Mouse (Mus musculus) megakaryocyte-erythroid progenitor cell, adult 5-6 weeks (primary cell): ENCODE measurements around the gene Stk11ip. TPM values are rescaled to one million over a fixed set of nuclear protein-coding genes. Genes with fewer than 3 reads are reported as not detected.

ENCODE experiments used
- ATAC-seq: replicated peaks from 2 replicates; pipeline ENCODE4 v1.8.0; 2016; ENCODE audit warnings: mild to moderate bottlenecking, inconsistent platforms; ENCODE audit not compliant: severe bottlenecking, poor library complexity, low FRiP score, low TSS enrichment
- total RNA-seq, 2 experiments: library from RNA; stranded (forward) in 1 of 2; stranded (reverse) in 1 of 2; fragments of 200-1000, 215-1000 nt in 1 of 2; fragments of >200 nt in 1 of 2; fragmentation: Nextera tagmentation in 1 of 2; gene quantifications; 2 replicates each; pipeline ENCODE4 v1.2.3; 2014 to 2017

Gene Stk11ip
- total RNA-seq, 2 experiments from 2014 or later: 11.9 to 17.6 TPM

DNA sequence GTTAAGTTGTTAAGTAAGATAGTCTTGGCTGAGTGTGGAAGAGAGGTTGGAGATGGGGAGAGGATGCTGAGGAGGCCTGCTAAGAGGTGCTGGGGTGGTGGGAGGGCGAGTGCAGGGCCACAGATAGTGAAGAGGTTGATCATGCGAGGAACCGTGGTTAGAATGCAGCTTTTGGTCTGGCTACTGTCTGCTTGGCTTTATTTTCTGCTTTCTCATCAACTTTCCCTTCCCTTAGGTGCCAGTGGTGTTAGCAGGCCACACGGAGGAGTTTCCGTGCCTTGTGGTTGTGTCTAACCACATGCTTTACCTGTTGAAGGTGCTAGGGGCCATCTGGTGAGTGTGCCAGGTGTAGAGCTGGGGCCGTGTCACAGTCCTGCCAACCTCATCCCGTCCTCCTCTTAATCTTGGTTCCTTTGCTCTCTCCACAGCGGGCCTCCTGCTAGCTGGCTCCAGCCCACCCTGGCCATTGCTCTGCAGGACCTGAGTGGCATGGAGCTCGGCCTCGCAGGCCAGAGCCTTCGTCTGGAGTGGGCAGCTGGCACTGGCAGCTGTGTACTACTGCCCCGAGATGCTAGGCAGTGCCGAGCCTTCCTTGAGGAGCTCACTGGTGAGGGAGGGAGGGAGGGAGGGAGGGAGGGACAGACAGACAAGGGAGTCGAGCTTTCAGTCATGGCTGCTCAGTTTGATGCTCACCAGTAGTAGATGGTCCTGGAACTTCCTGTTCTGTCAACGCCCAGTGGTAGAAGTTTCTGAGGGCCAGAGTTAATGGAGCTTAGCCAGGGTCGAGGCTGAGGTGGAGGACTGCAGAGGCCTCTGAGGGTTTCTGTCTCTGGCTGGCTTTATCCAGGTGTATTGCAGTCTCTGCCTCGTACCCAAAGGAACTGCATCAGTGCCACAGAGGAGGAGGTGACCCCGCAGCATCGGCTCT, 12.3 kb downstream of the Stk11ip start:
- ATAC-seq: no peak

DNA sequence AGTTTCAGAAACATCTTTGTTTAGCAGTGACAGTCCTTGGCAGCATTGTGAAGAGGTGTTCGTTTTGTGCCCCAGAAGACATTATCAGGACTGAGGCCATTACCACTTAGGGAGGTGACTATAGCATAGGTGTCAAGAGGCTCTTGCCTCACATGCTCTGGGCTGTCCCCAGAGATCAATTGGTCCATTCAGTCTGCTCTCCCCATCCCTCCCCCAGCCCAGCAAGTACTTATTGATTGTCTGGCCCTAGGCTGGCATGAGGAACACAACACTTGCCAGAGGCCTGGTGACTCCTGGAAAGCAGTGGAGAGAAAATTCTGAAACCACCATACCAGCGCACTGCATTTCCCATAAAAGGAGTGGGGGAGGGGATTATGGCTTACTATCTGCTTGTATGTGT, 16.3 kb downstream of the Stk11ip start:
- ATAC-seq: no peak

DNA sequence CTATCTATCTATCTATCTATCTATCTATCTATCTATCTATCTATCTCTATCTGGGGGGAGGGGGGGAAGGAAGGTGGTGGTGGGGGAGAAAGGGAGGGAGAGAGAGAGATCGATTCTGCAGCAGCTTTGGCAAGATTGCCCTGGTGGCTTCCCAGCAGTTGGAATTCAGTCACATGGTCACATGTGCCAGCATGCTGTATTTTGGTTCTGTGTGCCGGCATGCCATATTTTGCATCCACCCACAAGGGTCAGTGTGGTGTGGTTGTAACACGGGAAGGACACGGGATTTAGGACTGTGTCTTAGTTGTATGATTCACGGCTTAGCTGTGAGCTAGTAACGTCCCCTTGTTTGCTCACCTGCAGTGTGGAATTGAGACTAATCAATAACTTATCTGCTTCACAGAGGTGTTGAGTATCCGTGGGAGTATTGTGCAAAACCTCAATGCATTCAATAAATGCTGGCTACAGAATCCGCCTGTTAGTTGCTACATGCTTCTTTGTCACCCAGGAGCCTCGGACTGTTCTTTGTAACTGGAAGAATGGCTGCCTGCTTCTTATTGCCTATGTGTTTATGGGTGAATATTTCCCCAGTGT, 17.4 kb downstream of the Stk11ip start:
- ATAC-seq: no peak

DNA sequence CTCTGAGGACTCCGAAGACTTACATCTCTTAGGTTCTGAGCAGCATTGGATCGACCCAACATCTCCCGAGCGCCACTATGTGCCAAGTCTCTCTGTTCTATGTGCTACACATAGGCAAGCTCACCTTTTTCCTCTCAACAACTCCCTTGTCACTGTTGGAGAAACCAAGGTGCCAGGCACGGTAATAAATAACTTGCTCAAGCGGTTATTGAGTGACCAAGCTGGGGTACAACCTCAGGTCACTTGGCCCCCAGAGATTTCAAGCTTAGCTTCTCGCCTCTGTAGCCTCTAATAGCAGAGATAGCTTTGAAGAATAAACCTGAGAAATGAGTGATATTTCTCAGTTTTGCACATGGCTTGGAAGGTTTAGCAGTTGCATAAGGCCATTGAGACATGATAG, 20.2 kb downstream of the Stk11ip start:
- no peak for ATAC-seq

DNA sequence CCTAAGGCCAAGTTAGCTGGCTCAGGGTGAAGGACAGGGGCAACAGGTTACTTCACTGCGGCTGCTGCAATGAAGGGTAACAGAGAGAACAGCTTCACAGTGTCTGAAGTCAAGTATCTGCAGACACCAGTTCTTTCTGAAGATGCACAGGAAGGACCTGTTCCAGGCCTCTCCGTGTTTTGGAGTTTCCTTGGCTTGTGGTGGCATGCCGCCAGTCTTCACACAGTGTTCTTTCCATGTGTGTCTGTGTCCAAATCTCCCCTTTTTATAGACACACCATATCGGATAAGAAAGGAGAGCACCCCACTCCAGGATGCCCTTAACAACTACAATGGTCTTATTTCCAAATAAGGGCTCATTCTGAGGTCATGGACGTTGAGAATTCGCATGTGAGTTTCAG, 23.0 kb downstream of the Stk11ip start:
- ATAC-seq: no peak

DNA sequence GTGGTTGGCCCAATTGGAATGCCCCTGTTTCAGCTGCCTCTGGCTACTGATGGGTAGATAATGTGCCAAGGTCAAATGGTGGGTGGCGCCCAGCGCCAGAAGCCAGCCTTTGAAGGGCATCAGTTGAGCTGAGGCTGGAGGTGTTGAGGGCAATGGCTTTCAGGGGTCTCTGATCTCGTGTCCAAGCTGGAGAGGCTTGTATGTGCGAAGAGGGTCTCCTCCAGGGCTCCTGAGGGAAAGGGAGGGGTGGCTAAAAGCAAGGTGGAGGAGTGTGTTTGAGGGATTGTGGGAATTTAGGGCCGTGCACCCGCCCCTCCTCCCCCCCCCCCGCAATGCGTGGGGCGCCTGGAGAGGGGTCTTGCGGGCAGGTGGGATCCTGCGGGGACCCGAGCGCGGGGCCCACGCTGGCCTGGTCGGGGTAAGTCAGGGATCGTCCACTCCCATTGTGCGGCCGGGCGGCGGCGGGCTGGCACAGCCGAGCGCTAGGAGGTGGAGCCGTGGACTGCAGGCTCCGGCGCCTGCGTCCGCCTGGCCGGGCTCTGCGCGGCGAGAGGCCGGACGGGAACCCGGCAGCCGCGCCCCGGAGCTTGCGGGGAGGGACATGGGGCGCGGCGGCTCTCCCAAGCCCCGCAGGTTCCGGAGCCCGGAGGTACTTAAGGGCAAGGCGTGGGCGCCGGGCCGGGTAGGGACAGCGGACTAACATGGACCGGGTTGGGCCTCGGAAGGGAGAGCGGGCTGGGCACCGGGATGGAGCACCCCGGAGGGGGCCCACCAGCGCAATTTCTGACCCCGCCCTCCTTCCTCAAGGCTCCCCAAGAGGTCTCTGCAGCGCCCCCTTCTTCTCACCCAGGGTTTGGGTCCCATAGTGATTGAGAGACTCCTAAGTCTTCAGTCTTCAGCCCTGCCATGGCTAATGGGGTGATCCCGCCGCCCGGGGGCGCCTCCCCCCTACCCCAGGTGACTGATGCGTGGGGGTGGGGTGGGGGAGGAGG, 24.9 kb downstream of the Stk11ip start, which contains the start of gene Slc4a3:
Slc4a3 (plus strand) TSS at position 302 of the 992 bp plus-strand sequence.
- no peak for ATAC-seq

DNA sequence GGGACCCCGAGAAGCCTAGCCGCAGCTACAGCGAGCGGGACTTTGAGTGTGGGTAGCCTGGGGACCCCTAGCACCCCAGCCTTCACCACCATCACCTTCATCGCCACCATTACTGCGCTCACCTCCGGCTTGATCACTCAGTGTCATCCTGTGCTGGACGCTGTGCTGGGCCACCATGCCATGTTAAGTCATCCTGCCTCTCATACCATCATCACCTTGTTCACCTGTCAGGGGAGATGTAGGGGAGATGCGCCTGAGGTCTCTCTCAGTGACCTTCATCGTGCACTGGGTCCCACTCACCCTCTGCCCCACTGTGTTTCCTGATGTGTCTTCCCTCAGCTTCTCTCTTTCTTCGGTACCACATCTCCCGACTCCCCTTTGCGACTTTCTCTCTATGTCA, 26.0 kb downstream of the Stk11ip start:
- ATAC-seq: no peak

DNA sequence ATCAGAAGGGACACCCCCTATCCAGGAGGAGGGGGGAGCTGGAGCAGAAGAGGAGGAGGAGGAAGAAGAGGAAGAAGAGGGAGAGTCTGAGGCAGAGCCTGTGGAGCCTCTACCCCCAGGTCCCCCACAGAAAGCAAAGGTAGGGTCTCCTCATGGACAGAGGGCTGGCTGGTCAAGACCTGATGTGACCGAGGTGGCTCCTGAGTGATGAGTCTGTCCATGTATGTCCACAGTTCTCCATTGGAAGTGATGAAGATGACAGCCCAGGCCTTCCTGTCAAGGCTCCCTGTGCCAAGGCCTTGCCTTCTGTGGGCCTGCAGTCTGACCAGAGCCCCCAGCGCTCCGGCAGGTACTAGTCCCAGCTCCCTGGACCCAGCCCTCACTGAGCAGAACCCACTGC, 26.8 kb downstream of the Stk11ip start:
- no peak for ATAC-seq

DNA sequence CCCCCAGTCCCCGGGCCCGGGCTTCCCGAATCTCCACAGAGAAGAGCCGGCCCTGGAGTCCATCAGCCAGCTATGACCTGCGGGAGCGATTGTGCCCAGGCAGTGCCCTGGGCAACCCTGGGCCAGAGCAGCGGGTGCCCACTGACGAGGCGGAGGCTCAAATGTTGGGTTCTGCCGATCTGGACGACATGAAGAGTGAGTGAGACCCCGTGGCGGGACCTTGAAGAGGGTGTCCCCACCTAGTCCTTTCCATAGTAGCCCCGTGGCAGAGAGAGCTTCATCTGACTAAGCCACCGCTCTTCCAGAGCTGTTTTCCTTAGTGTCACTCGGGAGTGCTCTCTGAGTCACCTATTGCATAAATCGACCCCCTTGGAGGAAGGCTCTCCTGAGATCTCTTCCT, 27.5 kb downstream of the Stk11ip start:
- no peak for ATAC-seq

DNA sequence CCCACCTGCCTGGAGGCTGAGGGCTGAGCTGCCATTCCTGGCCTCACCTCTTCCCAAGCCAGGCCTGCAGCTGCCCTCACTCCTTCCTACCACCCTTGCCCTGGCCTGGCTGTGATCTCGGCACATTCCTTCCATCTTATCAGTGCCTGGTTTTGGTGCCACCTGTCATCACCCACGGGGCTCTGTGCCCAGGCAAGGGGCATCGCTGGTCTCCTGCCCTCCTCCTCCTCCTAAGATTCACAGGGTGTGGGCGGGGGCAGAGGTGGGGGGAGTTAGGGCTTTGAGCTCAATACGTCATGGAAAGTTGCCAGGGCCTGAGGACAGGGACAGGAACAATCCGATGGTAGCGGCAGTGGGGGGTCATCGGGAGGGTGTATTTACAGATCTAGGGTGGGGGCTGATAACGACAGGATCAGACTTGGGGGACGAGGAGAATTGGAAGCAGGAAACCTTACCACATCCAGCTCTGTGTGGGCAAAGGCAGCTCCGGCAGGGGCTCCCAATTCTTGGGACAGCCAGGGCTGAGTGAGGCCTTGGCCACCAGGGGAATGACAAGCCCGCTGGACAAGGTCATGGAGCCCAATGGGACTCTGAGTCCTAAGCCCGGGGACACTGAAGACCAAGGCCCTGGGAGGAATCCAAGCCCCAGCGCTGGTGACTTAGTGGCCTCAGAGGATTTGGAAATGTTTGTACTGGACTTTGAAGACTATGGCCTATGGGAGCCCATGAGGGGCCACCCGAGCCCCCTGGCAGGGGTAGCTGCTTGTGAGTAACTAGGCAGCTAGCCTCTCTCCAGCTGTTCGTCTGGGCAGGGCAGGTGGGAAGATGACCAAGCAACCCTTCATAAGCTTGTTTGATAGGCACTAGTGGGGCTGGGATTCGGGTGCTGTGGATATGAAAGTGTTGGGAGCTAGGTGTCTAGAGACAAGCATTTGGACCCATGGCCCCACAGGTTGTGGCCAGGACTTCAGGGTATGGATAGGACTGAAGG, 28.3 kb downstream of the Stk11ip start:
- no peak for ATAC-seq

DNA sequence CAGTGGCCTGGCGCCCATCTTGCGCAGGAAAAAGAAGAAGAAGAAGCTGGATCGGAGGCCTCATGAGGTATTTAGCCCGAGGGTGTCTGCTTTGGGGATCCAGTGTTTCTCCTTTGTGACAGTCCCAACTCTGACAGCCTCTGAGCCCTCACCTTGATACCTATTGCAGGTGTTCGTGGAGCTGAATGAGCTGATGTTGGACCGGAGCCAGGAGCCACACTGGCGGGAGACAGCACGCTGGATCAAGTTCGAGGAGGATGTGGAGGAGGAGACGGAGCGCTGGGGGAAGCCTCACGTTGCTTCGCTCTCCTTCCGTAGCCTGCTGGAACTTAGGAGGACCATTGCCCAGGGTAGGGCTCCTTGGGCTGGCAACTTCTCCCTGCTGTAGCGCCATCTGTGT, 29.3 kb downstream of the Stk11ip start:
- no peak for ATAC-seq

DNA sequence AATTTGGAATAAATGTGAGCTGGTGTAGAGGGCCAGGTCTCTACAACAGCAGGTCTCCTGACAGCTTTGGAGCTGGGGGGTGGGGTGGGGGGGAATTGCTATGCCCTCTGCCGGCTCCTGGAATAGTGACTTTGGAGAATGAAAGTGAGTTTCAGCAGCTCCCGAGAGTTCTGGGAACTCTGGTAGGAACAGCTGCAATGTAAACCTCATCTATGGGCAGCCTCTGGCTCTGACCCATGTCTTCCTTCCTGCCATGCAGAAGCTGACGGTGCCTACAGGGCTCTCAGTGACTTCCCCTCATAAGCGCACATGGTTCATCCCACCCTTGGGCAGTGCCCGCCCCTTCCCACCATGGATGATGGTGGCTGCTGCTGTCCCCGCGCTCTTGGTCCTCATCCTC, 34.4 kb downstream of the Stk11ip start:
- no peak for ATAC-seq

DNA sequence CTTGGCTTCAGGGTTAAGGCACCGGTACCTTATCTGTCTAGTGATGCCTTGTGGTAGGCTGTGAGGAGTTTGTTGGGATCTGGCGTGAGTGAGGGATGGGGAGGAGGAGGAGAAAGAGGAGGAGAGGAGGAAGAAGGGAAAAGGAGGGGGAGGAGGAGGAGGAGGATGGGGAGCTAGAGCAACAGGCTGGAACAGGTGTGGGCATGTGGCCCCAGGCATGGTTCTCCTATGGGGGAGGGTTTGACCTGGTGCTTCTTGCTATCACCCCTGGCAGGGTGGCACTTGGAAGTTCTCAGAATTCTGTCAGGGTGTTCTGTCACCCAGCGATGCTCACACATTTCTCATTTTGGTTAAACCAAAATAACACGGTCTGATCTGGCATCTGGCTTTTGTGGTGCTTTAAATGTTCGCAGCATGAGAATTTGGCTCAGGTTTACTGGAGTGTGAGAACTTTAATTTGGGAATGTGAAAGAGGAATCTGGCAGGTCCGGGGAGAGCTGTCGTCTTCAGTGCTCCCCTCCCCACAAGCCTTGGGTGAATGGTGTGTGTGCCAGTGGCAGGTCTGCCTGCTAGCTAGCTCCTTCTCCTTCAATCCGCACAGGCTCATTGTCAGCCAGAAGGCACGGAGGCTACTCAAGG, 34.9 kb downstream of the Stk11ip start:
- no peak for ATAC-seq

DNA sequence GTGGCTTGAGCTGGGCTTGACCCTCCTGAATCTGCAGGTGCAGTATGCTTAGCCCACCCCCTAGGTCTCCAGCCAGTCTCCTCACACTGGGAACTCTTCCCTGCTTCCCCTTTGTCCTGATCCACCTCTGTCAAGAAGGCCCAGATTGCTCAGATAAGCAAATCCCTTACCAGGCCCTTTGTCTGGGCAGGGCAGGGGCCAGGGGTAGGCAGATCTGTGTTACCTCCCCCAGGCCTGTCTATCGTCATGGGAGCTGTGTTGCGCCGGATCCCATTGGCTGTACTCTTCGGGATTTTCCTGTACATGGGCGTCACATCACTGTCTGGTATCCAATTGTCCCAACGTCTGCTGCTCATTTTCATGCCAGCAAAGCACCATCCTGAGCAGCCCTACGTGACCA, 35.7 kb downstream of the Stk11ip start:
- no peak for ATAC-seq

DNA sequence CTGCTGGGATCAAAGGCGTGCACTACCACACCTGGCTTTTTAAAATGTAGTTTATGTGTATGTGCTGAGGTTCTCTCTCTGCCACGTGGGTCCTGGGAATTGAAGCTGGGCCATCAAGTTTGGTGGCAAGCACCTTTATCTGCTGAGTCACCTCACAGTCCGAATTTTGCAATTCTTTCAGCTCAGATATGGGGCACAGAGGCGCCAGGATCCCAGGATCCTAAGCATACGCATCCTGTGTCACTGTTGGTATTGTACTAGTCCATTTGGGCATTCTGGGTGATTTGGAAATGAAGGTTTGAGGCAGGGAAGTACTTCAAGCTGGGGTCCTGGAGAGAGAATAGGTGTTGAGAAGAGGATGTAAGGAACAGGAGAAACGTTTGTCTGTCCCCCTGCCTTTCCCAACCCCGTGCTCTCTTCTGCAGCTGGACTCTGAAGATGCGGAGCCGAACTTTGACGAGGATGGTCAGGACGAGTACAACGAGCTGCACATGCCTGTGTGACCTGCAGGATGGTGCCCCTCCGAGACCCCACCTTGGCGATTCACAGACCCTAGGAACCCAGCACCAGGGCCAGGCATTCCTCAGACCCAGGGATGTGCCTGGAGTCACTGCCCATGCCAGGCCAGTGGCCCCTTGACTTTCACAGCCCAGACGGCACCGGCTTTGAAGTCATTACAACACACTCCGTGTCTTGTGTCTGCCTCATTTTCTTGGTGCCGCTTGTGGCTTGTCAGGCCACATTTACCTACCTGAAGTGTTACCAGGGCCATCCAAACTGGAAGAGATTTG, 37.3 kb downstream of the Stk11ip start:
- ATAC-seq: no peak

DNA sequence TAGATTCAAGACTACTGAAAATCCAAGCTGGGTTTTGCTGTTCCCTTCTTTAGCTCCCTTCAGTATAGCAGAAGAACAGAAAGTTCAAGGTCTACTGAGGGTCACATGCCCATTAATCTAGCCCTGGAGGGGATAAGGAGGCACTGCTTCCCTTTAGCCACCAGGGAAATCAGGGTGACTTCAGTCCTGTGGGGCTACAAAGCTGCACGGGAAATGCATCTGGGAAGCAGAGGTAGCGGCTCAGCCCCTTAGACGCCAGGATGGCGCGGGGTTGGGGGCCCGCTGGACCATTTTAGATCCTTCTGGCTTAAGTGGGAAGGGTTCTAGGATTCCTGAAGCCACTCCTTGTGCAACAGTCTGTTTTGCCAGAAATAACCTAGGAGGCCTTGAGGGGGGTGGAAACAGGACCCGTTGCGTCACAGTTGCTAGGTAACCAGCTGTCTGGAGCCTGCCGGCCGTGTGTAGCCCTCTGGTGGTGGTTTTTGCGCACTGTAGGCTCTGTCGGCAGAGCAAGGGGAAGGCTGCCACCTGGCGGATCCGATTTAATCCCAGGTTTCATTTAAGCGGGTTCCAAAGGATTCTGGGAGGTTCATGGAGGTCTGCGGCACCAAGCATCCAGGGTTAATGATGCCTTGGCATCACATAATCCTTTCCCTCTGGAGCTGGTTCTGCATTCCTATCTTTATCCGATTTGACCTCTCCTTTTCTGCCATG, 38.0 kb downstream of the Stk11ip start:
- ATAC-seq: peak; percentile 90
